Mouse (Mus musculus): ENCODE results near the gene Atmin. TPM values are rescaled to one million over a fixed set of nuclear protein-coding genes. Genes with fewer than 3 reads are reported as not detected.

Gene Atmin
- polyA plus RNA-seq, 1 experiment from 2014 or later, result 8.9 TPM

- Histone ChIP-seq H3K27me3 (ENCODE audit: control insufficient read depth, insufficient read depth, low read length) (no peaks in the 10 kb centered on the region), H3K4me2 (peak overlapping the region; percentile 98), H3K9ac (ENCODE audit: low read depth, low read length) (peak overlapping the region; percentile 84), H3K9me3 (replicated peaks; ENCODE audit: control insufficient read depth, low read length) (no peaks in the 10 kb centered on the region), H3K27ac (ENCODE audit: low read depth, low read length) (0 out of 2 replicates have a peak overlapping the region, but pooled peaks have one; percentile 29), H3K4me1 (ENCODE audit: control insufficient read depth, insufficient read depth, low read length) (peaks cover 42% of the 10 kb centered on the region), H3K4me3 (ENCODE audit: low read depth, low read length) (peak overlapping the region; percentile 90), H3K36me3 (ENCODE audit: control insufficient read depth, insufficient read depth, low read length) (0 out of 2 replicates have a peak, but pooled peaks cover 2% of the 10 kb centered on the region)
- ATAC-seq (replicated peaks; ENCODE audit: insufficient number of reproducible peaks, low FRiP score, low TSS enrichment), result no peak
- 14% methylated on average over 4 of the region's 4 CpGs for WGBS (ENCODE audit: insufficient replicate concordance)
Observed at GRCm38 (mm10) chr8:116944385-116944696, 1.1 kb downstream of the Atmin start.

GRCm38 (mm10) chr8:116945169-116945910, 2.1 kb downstream of the Atmin start:
- Histone ChIP-seq H3K9me3 (replicated peaks; ENCODE audit: control insufficient read depth, low read length) (no peaks in the 10 kb centered on the region), H3K27me3 (ENCODE audit: control insufficient read depth, insufficient read depth, low read length) (no peaks in the 10 kb centered on the region), H3K9ac (ENCODE audit: low read depth, low read length) (no peak overlapping the region), H3K27ac (ENCODE audit: low read depth, low read length) (peak overlapping the region; percentile 73; the same call in 1 of the 2 replicates), H3K4me3 (ENCODE audit: low read depth, low read length) (no peak overlapping the region), H3K4me1 (ENCODE audit: control insufficient read depth, insufficient read depth, low read length) (peaks cover 42% of the 10 kb centered on the region), H3K36me3 (ENCODE audit: control insufficient read depth, insufficient read depth, low read length) (0 out of 2 replicates have a peak, but pooled peaks cover 2% of the 10 kb centered on the region), H3K4me2 (peak overlapping the region; percentile 98)
- ATAC-seq (replicated peaks; ENCODE audit: insufficient number of reproducible peaks, low FRiP score, low TSS enrichment), result no peak
- 49% methylated on average over 9 of the region's 9 CpGs for WGBS (ENCODE audit: insufficient replicate concordance)

GRCm38 (mm10) chr8:116946268-116946838, 3.2 kb downstream of the Atmin start:
- Histone ChIP-seq H3K4me2 (peak overlapping the region; percentile 57), H3K36me3 (ENCODE audit: control insufficient read depth, insufficient read depth, low read length) (no peaks in the 10 kb centered on the region), H3K4me3 (ENCODE audit: low read depth, low read length) (peak overlapping the region; percentile 4; the same call in 1 of the 2 replicates), H3K4me1 (ENCODE audit: control insufficient read depth, insufficient read depth, low read length) (peaks cover 46% of the 10 kb centered on the region), H3K27me3 (ENCODE audit: control insufficient read depth, insufficient read depth, low read length) (no peaks in the 10 kb centered on the region), H3K9me3 (replicated peaks; ENCODE audit: control insufficient read depth, low read length) (no peaks in the 10 kb centered on the region), H3K9ac (ENCODE audit: low read depth, low read length) (peak overlapping the region; percentile 16), H3K27ac (ENCODE audit: low read depth, low read length) (peak overlapping the region; percentile 73)
- 0 out of 2 replicates have a peak, but pooled peaks have one; percentile 20 for ATAC-seq (replicated peaks; ENCODE audit: insufficient number of reproducible peaks, low FRiP score, low TSS enrichment)
- 29% methylated on average over 21 of the region's 21 CpGs for WGBS (ENCODE audit: insufficient replicate concordance)

- Histone ChIP-seq H3K4me3 (ENCODE audit: low read depth, low read length) (peak overlapping the region; percentile 4; the same call in 1 of the 2 replicates), H3K9ac (ENCODE audit: low read depth, low read length) (peak overlapping the region; percentile 16), H3K27me3 (ENCODE audit: control insufficient read depth, insufficient read depth, low read length) (no peaks in the 10 kb centered on the region), H3K4me2 (peak overlapping the region; percentile 57), H3K9me3 (replicated peaks; ENCODE audit: control insufficient read depth, low read length) (no peaks in the 10 kb centered on the region), H3K36me3 (ENCODE audit: control insufficient read depth, insufficient read depth, low read length) (no peaks in the 10 kb centered on the region), H3K4me1 (ENCODE audit: control insufficient read depth, insufficient read depth, low read length) (peaks cover 47% of the 10 kb centered on the region), H3K27ac (ENCODE audit: low read depth, low read length) (peak overlapping the region; percentile 73)
- no peak for ATAC-seq (replicated peaks; ENCODE audit: insufficient number of reproducible peaks, low FRiP score, low TSS enrichment)
- 65% methylated on average over 6 of the region's 6 CpGs for WGBS (ENCODE audit: insufficient replicate concordance)
Observed at GRCm38 (mm10) chr8:116946851-116947250, 3.7 kb downstream of the Atmin start.

GRCm38 (mm10) chr8:116947589-116947988, 4.4 kb downstream of the Atmin start:
- no peaks in the 10 kb centered on the region for H3K36me3 ChIP-seq (ENCODE audit: control insufficient read depth, insufficient read depth, low read length)
- no peak overlapping the region for H3K4me3 ChIP-seq (ENCODE audit: low read depth, low read length)
- peaks cover 47% of the 10 kb centered on the region for H3K4me1 ChIP-seq (ENCODE audit: control insufficient read depth, insufficient read depth, low read length)
- H3K9ac ChIP-seq (ENCODE audit: low read depth, low read length), result no peak overlapping the region
- peak overlapping the region; percentile 46 for H3K27ac ChIP-seq (ENCODE audit: low read depth, low read length)
- H3K4me2 ChIP-seq, result no peak overlapping the region; the same call in 1 of the 2 replicates
- ATAC-seq (replicated peaks; ENCODE audit: insufficient number of reproducible peaks, low FRiP score, low TSS enrichment), result no peak
- no peaks in the 10 kb centered on the region for H3K27me3 ChIP-seq (ENCODE audit: control insufficient read depth, insufficient read depth, low read length)
- WGBS (ENCODE audit: insufficient replicate concordance), result 45% methylated on average over 7 of the region's 7 CpGs
- no peaks in the 10 kb centered on the region for H3K9me3 ChIP-seq (replicated peaks; ENCODE audit: control insufficient read depth, low read length)

GRCm38 (mm10) chr8:116951369-116951768, 8.2 kb downstream of the Atmin start:
- ATAC-seq (replicated peaks; ENCODE audit: insufficient number of reproducible peaks, low FRiP score, low TSS enrichment), result no peak
- no peaks in the 10 kb centered on the region for H3K27me3 ChIP-seq (ENCODE audit: control insufficient read depth, insufficient read depth, low read length)

GRCm38 (mm10) chr8:116951778-116952177, 8.6 kb downstream of the Atmin start:
- no peaks in the 10 kb centered on the region for H3K27me3 ChIP-seq (ENCODE audit: control insufficient read depth, insufficient read depth, low read length)
- H3K4me2 ChIP-seq, result no peak overlapping the region
- ATAC-seq (replicated peaks; ENCODE audit: insufficient number of reproducible peaks, low FRiP score, low TSS enrichment), result no peak
- 93% methylated on average over 2 of the region's 2 CpGs for WGBS (ENCODE audit: insufficient replicate concordance)
- no peak overlapping the region for H3K9ac ChIP-seq (ENCODE audit: low read depth, low read length)
- H3K27ac ChIP-seq (ENCODE audit: low read depth, low read length), result no peak overlapping the region
- H3K36me3 ChIP-seq (ENCODE audit: control insufficient read depth, insufficient read depth, low read length), result peaks cover 14% of the 10 kb centered on the region
- no peak overlapping the region for H3K4me3 ChIP-seq (ENCODE audit: low read depth, low read length)
- H3K4me1 ChIP-seq (ENCODE audit: control insufficient read depth, insufficient read depth, low read length), result peaks cover 17% of the 10 kb centered on the region
- no peaks in the 10 kb centered on the region for H3K9me3 ChIP-seq (replicated peaks; ENCODE audit: control insufficient read depth, low read length)

More at GRCm38 (mm10) chr8:116951369-116951768, 8.2 kb downstream of the Atmin start:
- no peak overlapping the region for H3K4me3 ChIP-seq (ENCODE audit: low read depth, low read length)
- no peak overlapping the region for H3K9ac ChIP-seq (ENCODE audit: low read depth, low read length)
- 63% methylated on average over 5 of the region's 5 CpGs for WGBS (ENCODE audit: insufficient replicate concordance)
- H3K36me3 ChIP-seq (ENCODE audit: control insufficient read depth, insufficient read depth, low read length), result peaks cover 14% of the 10 kb centered on the region
- H3K27ac ChIP-seq (ENCODE audit: low read depth, low read length), result no peak overlapping the region
- no peaks in the 10 kb centered on the region for H3K9me3 ChIP-seq (replicated peaks; ENCODE audit: control insufficient read depth, low read length)
- no peak overlapping the region for H3K4me2 ChIP-seq
- H3K4me1 ChIP-seq (ENCODE audit: control insufficient read depth, insufficient read depth, low read length), result peaks cover 21% of the 10 kb centered on the region

GRCm38 (mm10) chr8:116952428-116952827, 9.2 kb downstream of the Atmin start:
- 88% methylated on average over 8 of the region's 8 CpGs for WGBS (ENCODE audit: insufficient replicate concordance)
- peaks cover 13% of the 10 kb centered on the region for H3K4me1 ChIP-seq (ENCODE audit: control insufficient read depth, insufficient read depth, low read length)
- no peak for ATAC-seq (replicated peaks; ENCODE audit: insufficient number of reproducible peaks, low FRiP score, low TSS enrichment)

More at GRCm38 (mm10) chr8:116952428-116952827, 9.2 kb downstream of the Atmin start:
- Histone ChIP-seq H3K4me2 (no peak overlapping the region), H3K9ac (ENCODE audit: low read depth, low read length) (no peak overlapping the region), H3K36me3 (ENCODE audit: control insufficient read depth, insufficient read depth, low read length) (peaks cover 15% of the 10 kb centered on the region), H3K4me3 (ENCODE audit: low read depth, low read length) (no peak overlapping the region), H3K9me3 (replicated peaks; ENCODE audit: control insufficient read depth, low read length) (no peaks in the 10 kb centered on the region), H3K27me3 (ENCODE audit: control insufficient read depth, insufficient read depth, low read length) (no peaks in the 10 kb centered on the region), H3K27ac (ENCODE audit: low read depth, low read length) (no peak overlapping the region)

All from heart, embryonic 11.5 days (tissue).